Mouse (Mus musculus) adrenal gland, adult 8-10 months (tissue): ENCODE data around the gene Fbxw4. TPM values are rescaled to one million over a fixed set of nuclear protein-coding genes. Genes with fewer than 3 reads are reported as not detected.
"Not testable (repeated sequence)": the region's sequence is repeated elsewhere in the genome, so short reads cannot be mapped to it uniquely, and the experiment has no call there.

ENCODE experiments used
- DNase-seq: peaks from one replicate; pipeline ENCODE4 v3.0.0; 2022
- total RNA-seq, 4 experiments: library from RNA; stranded (reverse); gene quantifications; 2 replicates each; pipeline ENCODE4 v1.2.4; 2022

The Fbxw4 gene
- total RNA-seq, 4 experiments from 2014 or later: 25.6 to 36.1 (median 30.8) TPM

GRCm38 (mm10) chr19:45655870-45656269 is 4.2 kb downstream of the Fbxw4 start:
- no peak for DNase-seq

- no peak for DNase-seq
Measured at GRCm38 (mm10) chr19:45653986-45654385, 6.1 kb downstream of the Fbxw4 start.

- no peak for DNase-seq
Measured at GRCm38 (mm10) chr19:45652286-45652988, 7.7 kb downstream of the Fbxw4 start.

GRCm38 (mm10) chr19:45651524-45651923 is 8.6 kb downstream of the Fbxw4 start:
- DNase-seq: no peak

- no peak for DNase-seq
Measured at GRCm38 (mm10) chr19:45649776-45650175, 10.3 kb downstream of the Fbxw4 start.

- DNase-seq: not testable (repeated sequence)
Measured at GRCm38 (mm10) chr19:45648469-45648868, 11.6 kb downstream of the Fbxw4 start.

- DNase-seq: no peak
Measured at GRCm38 (mm10) chr19:45646866-45647265, 13.2 kb downstream of the Fbxw4 start.

- DNase-seq: peak; percentile 10
Measured at GRCm38 (mm10) chr19:45640691-45641090, 19.4 kb downstream of the Fbxw4 start.

GRCm38 (mm10) chr19:45635960-45636359 is 24.2 kb downstream of the Fbxw4 start:
- no peak for DNase-seq

GRCm38 (mm10) chr19:45631584-45631983 is 28.5 kb downstream of the Fbxw4 start:
- no peak for DNase-seq

GRCm38 (mm10) chr19:45630953-45631352 is 29.2 kb downstream of the Fbxw4 start:
- DNase-seq: no peak

- DNase-seq: no peak
Measured at GRCm38 (mm10) chr19:45629219-45629618, 30.9 kb downstream of the Fbxw4 start.

GRCm38 (mm10) chr19:45628649-45629048 is 31.5 kb downstream of the Fbxw4 start:
- no peak for DNase-seq

GRCm38 (mm10) chr19:45627036-45627435 is 33.1 kb downstream of the Fbxw4 start:
- no peak for DNase-seq

GRCm38 (mm10) chr19:45623710-45624109 is 36.4 kb downstream of the Fbxw4 start:
- DNase-seq: no peak

GRCm38 (mm10) chr19:45622144-45622543 is 38.0 kb downstream of the Fbxw4 start:
- DNase-seq: no peak

- no peak for DNase-seq
Measured at GRCm38 (mm10) chr19:45621061-45621460, 39.1 kb downstream of the Fbxw4 start.

- DNase-seq: no peak
Measured at GRCm38 (mm10) chr19:45619744-45620501, 40.2 kb downstream of the Fbxw4 start.

GRCm38 (mm10) chr19:45618184-45618583 is 41.9 kb downstream of the Fbxw4 start:
- no peak for DNase-seq

- DNase-seq: no peak
Measured at GRCm38 (mm10) chr19:45616735-45617134, 43.4 kb downstream of the Fbxw4 start.

GRCm38 (mm10) chr19:45616214-45616518 is 43.9 kb downstream of the Fbxw4 start:
- DNase-seq: no peak

GRCm38 (mm10) chr19:45615415-45616213 is 44.5 kb downstream of the Fbxw4 start:
- DNase-seq: no peak

- DNase-seq: no peak
Measured at GRCm38 (mm10) chr19:45614928-45615327, 45.2 kb downstream of the Fbxw4 start.
